Mouse (Mus musculus): Measurements from ENCODE around the gene Slc22a15.
"Not testable (repeated sequence)": the region's sequence is repeated elsewhere in the genome, so short reads cannot be mapped to it uniquely, and the experiment has no call there.

Slc22a15 gene

GRCm38 (mm10) chr3:101861856-101862255, 62.4 kb downstream of the Slc22a15 start:
- DNase-seq (ENCODE audit: low spot score in 2 of 2), result no peak

DNA sequence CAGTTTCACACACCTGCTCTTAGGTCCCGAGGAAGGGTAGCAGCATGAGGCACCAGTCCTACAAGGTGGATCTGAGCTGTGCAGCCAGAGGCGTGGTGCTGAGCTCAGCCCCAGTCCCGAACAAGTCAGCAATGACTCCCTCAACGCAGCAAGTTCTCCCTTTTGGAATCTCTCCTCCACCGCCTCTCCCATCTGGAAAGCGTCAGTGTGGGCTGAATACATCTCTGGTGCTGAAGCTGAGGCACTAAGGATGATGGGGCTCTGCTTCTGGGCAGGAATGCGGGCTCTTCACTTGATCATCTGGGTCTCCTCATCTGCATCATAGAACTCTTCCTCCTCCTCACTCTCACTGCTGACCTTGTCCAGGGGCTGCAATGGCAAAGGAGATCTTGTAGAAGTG, 64.1 kb downstream of the Slc22a15 start:
- DNase-seq (ENCODE audit: low spot score in 2 of 2), result no peak

DNA sequence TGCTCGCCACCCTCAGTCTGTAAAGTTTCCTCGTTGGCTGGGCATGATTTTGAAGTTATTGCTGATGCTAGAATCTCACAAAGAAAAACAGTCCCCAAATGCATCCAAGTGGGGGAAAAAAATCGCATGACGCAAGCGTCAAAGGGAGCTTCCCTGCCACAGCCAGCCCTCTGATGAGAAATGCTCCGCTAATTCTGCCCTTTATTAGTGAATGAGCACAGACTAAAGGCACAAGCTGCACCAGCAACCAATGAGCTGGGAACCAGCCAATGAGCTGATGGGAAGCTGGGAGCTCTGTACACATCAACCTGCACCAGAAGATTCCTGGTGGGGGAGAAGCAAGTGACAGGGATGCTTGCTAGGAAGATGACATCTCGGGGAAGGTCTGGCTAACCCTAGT, 64.5 kb downstream of the Slc22a15 start:
- DNase-seq (ENCODE audit: low spot score in 2 of 2), result no peak

DNA sequence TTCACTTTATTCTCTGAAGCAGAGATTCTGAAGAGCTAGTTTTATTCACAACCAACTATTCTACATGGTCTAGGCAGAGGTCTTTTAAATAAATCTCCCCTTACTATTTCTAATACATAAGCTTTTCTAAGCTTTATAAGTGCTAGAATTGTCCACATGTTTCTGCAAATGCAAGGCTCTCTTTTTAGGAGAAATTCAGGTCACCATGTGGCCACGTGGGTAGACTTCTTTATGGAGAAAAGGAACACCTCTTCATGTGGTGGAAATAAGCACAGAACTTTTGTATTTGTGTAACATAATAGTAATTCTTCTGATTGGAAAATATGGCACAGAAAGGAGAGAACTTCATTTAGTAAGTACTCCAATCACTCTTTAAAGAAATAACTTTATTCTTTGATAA, 70.2 kb downstream of the Slc22a15 start:
- DNase-seq (ENCODE audit: low spot score in 2 of 2), result no peak

- no peak for DNase-seq (ENCODE audit: low spot score in 2 of 2)
Observed at GRCm38 (mm10) chr3:101851363-101851762, 72.9 kb downstream of the Slc22a15 start.

DNA sequence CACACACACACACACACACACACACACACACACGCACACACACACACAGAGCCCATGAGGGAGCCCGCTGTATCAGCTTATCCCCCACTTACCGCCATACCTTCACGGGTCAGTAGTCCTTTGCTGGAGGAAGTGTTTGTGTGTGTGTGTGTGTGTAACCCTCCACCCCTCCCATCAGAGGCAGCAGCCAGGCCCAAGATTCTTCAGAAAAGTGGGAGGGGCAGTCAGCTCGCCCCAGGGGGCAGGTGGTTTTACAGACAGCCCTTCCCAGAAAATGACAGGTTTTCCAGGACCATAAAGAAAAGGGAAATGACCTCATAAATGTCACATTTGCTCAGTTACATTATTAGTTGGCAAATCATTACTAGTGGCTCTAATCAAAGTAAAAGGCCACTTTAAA, 75.4 kb downstream of the Slc22a15 start, which contains the start of gene Mab21l3:
Gene Mab21l3, minus strand, starts transcription at position 144 of the 400 bp plus-strand sequence.
- no peak for DNase-seq (ENCODE audit: low spot score in 2 of 2)

DNA sequence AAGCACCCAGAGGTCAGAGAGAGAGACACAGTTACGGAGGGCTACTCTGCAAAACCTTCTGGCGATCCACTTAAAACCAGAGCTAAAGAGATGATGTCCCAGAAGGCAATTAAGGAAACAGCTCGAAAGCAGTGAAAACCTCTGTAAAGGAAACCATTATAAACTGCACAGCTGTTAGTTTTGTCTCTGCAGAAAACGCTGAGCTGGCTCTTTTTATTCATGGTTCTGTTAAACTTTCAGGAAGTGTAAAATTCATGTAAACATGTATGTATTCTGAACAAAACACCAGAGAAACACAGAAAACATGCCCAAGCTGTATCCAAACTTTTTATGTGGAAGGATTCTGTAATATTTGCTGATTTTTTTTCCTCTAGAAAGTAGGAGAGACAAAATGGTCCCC, 78.2 kb downstream of the Slc22a15 start:
- no peak for DNase-seq (ENCODE audit: low spot score in 2 of 2)

DNA sequence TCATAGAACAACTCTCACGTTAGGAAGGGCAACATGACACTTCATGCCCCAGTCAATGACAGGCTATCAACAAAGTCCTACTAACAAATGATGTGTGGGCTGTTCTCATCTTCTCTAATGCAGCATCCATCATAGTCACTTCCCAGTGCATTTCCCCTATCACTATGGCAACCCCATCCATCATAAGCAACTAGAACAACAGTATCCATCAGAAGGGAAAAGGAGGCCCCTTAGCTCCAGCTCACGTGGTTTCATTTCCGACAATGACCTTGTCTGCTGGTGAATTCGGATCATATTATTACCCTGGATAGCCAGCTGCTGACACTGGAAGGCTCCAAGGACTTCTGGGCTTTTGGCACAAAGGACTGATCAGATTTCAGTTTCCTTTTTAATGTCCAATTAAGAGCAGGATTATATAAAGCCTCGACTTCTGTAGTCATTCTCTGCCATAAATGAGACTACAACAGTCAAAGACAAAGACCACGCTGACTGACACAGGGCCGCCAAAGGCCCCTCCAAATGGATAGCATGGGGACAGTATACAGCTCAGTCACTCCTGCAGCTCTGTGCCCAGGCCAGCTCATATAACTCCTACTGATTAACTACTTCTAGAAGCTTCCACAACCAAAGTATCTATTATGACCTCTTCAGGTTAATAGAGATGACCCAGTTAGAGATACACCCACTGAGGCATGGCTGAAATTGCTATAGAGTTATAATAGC, 81.7 kb downstream of the Slc22a15 start:
- DNase-seq (ENCODE audit: low spot score in 2 of 2), result no peak

- no peak for DNase-seq (ENCODE audit: low spot score in 2 of 2)
Observed at GRCm38 (mm10) chr3:101839327-101839726, 84.9 kb downstream of the Slc22a15 start.

GRCm38 (mm10) chr3:101836971-101837370, 87.3 kb downstream of the Slc22a15 start:
- no peak for DNase-seq (ENCODE audit: low spot score in 2 of 2)

DNA sequence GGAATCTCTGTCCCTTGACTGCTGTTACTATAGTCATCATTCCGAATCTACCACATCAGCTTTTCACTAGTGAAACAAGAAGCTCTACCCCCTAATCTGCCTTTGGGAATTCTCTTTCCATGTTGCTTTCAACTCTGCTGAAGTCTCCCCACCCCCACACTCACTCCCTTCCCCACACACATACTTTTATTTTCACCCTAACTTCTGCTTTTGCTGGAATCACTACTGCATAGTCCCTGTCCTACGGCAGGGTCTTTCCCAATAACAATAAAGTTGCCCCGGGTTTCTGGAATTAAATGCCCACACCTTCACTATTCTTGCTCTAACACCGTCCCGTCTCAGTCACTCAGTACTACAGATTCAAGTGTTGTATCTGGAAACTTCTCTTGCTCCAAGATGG, 87.7 kb downstream of the Slc22a15 start:
- DNase-seq (ENCODE audit: low spot score in 2 of 2), result no peak

GRCm38 (mm10) chr3:101836045-101836444, 88.2 kb downstream of the Slc22a15 start:
- DNase-seq (ENCODE audit: low spot score in 2 of 2), result no peak

DNA sequence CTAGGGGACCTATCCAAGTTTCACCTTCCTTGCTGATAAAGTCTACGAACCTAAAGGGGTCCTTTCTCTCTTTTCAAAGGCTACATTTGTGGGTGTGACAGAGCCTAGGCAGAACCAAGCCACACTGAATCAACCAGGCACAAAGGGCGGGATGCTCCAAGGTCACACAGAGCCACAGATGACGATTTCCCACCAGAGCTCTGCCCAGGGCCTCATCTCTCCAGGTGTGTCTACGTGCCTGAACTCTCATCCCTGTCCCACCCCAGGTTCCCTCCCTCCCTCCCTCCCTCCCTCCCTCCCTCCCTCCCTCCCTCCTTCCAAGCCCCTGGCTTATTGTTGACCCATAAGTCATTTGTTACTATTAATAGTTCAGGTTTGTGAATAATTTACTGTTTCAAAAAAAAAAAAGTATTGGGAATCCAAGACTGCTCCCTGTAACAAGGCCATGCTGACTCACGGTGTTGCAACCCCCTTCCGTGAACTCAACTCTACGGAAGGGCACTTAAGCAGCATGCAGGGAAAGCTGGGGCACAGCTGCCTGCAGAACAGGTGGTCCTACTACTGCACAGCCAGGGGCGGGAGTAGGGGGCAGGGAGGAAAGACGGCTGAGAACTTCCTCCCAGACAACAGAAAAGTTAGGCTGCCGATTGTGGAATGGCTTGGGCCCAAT, 92.9 kb downstream of the Slc22a15 start:
- DNase-seq (ENCODE audit: low spot score in 2 of 2), result peak; percentile 67 to 68

GRCm38 (mm10) chr3:101829881-101830616, 94.2 kb downstream of the Slc22a15 start:
- DNase-seq (ENCODE audit: low spot score in 2 of 2), result no peak

- no peak for DNase-seq (ENCODE audit: low spot score in 2 of 2)
Observed at GRCm38 (mm10) chr3:101828595-101828994, 95.7 kb downstream of the Slc22a15 start.

GRCm38 (mm10) chr3:101827220-101827715, 97.0 kb downstream of the Slc22a15 start:
- peak; percentile 39 to 40 for DNase-seq (ENCODE audit: low spot score in 2 of 2)

GRCm38 (mm10) chr3:101824338-101824737, 99.9 kb downstream of the Slc22a15 start:
- no peak for DNase-seq (ENCODE audit: low spot score in 2 of 2)

DNA sequence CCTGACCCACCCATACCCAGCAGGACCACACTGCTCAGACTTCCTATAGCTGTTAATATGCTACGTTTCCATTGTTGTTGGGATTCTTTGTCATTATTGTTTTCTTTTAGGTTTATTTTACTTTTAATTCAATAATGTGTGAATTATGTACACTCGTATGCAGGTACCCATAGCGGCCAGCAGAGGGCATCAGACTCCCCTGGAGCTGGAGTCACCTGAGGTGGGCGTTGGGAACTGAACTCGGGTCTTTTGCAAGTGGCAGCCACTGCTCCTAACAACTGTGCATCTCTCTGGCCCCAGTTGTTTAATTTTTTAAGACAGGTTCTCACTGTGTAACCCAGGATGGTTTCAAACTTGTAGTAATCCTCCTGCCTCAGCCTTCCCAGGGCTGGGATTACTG, 102.2 kb downstream of the Slc22a15 start:
- DNase-seq (ENCODE audit: low spot score in 2 of 2), result no peak

DNA sequence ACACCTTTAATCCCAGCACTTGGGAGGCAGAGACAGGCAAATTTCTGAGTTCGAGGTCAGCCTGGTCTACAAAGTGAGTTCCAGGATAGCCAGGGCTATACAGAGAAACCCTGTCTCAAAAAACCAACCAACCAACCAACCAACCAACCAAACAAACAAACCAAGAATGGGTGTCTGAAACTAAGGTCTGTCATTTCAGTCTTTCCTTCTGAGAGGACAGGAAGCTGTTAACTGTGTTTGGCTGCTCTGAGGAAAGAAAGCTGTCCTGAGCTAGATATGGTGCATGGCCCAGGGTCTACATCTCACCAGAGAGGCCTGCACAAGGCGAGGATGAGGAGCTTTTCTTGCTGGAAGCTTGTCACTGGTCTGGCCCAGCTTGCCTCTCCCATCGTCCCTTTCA, 103.5 kb downstream of the Slc22a15 start:
- DNase-seq (ENCODE audit: low spot score in 2 of 2), result not testable (repeated sequence)

DNA sequence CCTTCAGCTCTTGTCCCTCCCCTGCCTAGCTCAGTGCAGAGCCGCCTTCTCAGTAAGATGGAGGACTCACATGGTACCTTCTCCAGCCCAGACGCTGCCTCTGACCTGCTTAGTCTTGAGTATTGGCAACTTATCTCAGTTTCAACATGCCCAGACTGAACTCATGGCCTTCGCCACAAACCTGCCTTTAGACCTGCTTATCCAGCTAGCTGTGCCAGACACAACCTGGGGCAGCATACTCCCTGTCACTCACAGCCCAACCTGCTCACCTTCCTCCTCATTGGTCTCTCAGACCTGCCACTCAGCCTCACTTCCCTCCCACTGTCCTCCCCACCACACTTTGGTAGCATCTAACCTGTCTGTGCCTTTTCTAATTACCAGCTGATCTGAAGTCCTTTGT, 108.2 kb downstream of the Slc22a15 start:
- no peak for DNase-seq (ENCODE audit: low spot score in 2 of 2)

GRCm38 (mm10) chr3:101814790-101815189, 109.5 kb downstream of the Slc22a15 start:
- DNase-seq (ENCODE audit: low spot score in 2 of 2), result no peak

GRCm38 (mm10) chr3:101812341-101812962, 111.8 kb downstream of the Slc22a15 start:
- peak; percentile 58 to 70 for DNase-seq (ENCODE audit: low spot score in 2 of 2)
